Mouse (Mus musculus): ENCODE results near the gene Taf15.

Gene Taf15

GRCm38 (mm10) chr11:83457257-83457656 lies 15.6 kb upstream of the Taf15 start:
- DNase-seq (ENCODE audit: low read depth), result no peak

- peak; percentile 90 for DNase-seq (ENCODE audit: low read depth)
Measured at GRCm38 (mm10) chr11:83457912-83458601, 14.8 kb upstream of the Taf15 start.

GRCm38 (mm10) chr11:83461462-83462027 lies 11.3 kb upstream of the Taf15 start:
- no peak for DNase-seq (ENCODE audit: low read depth)

GRCm38 (mm10) chr11:83462711-83463244 lies 10.1 kb upstream of the Taf15 start, which contains the start of gene Mmp28:
Gene Mmp28, minus strand, starts transcription at chr11:83463071.
- DNase-seq (ENCODE audit: low read depth), result peak; percentile 52

- DNase-seq (ENCODE audit: low read depth), result peak; percentile 57
Measured at GRCm38 (mm10) chr11:83465976-83466375, 6.9 kb upstream of the Taf15 start.

GRCm38 (mm10) chr11:83467120-83467652 lies 5.7 kb upstream of the Taf15 start:
- peak; percentile 42 for DNase-seq (ENCODE audit: low read depth)

- no peak for DNase-seq (ENCODE audit: low read depth)
Measured at GRCm38 (mm10) chr11:83468765-83469164, 4.1 kb upstream of the Taf15 start.

- no peak for DNase-seq (ENCODE audit: low read depth)
Measured at GRCm38 (mm10) chr11:83471766-83472165, 1.1 kb upstream of the Taf15 start.

GRCm38 (mm10) chr11:83473235-83474016 lies 540 bp downstream of the Taf15 start:
- peak; percentile 31 for DNase-seq (ENCODE audit: low read depth)

GRCm38 (mm10) chr11:83491488-83491887 lies 18.6 kb downstream of the Taf15 start:
- DNase-seq (ENCODE audit: low read depth), result peak; percentile 50

GRCm38 (mm10) chr11:83495571-83495970 lies 22.7 kb downstream of the Taf15 start:
- no peak for DNase-seq (ENCODE audit: low read depth)

GRCm38 (mm10) chr11:83504308-83504707 lies 31.4 kb downstream of the Taf15 start:
- DNase-seq (ENCODE audit: low read depth), result no peak

GRCm38 (mm10) chr11:83509521-83509920 lies 36.6 kb downstream of the Taf15 start:
- peak; percentile 63 for DNase-seq (ENCODE audit: low read depth)

- peak; percentile 66 for DNase-seq (ENCODE audit: low read depth)
Measured at GRCm38 (mm10) chr11:83517153-83517552, 44.3 kb downstream of the Taf15 start.

GRCm38 (mm10) chr11:83518371-83518770 lies 45.5 kb downstream of the Taf15 start:
- DNase-seq (ENCODE audit: low read depth), result no peak

- no peak for DNase-seq (ENCODE audit: low read depth)
Measured at GRCm38 (mm10) chr11:83522075-83522474, 49.2 kb downstream of the Taf15 start, which contains the start of gene Heatr9. Gene Heatr9, minus strand, starts transcription at chr11:83522175.

GRCm38 (mm10) chr11:83529024-83529423 lies 56.1 kb downstream of the Taf15 start:
- no peak for DNase-seq (ENCODE audit: low read depth)

- no peak for DNase-seq (ENCODE audit: low read depth)
Measured at GRCm38 (mm10) chr11:83530360-83530759, 57.5 kb downstream of the Taf15 start, which contains the start of gene Ccl5. Gene Ccl5, minus strand, starts transcription at chr11:83530518.

- no peak for DNase-seq (ENCODE audit: low read depth)
Measured at GRCm38 (mm10) chr11:83533192-83533591, 60.3 kb downstream of the Taf15 start.

- DNase-seq (ENCODE audit: low read depth), result no peak
Measured at GRCm38 (mm10) chr11:83534143-83534542, 61.3 kb downstream of the Taf15 start.

- DNase-seq (ENCODE audit: low read depth), result peak; percentile 98
Measured at GRCm38 (mm10) chr11:83534609-83535423, 61.9 kb downstream of the Taf15 start.

All from NIH3T3 (cell line).